Mouse (Mus musculus) intestine, embryonic 15.5 days (tissue): ENCODE data around the gene Nkpd1. TPM values are rescaled to one million over a fixed set of nuclear protein-coding genes. Genes with fewer than 3 reads are reported as not detected.
A peak's percentile ranks its signal among the peaks of the same experiment; 100 is the strongest.

Source experiments
- ATAC-seq: fragments of 200-750 bp; cut with Nextera tagmentation; 2 replicates; pipeline ENCODE4 v1.8.0; 2017; ENCODE audit warnings: moderate TSS enrichment, moderate library complexity
- H3K27ac ChIP-seq: fragments of 300-500 bp; sonication (generic); 2 replicates; pipeline ENCODE4 v1.5.1; 2015; ENCODE audit warnings: mild to moderate bottlenecking, inconsistent platforms
- H3K27me3 ChIP-seq: fragments of 300-500 bp; sonication (generic); replicated peaks from 2 replicates; pipeline ENCODE4 v1.6.1; 2015; ENCODE audit warnings: inconsistent platforms
- H3K36me3 ChIP-seq: fragments of 300-500 bp; sonication (generic); 2 replicates; pipeline ENCODE4 v1.6.1; 2015; ENCODE audit warnings: inconsistent platforms
- H3K4me1 ChIP-seq: fragments of 300-500 bp; sonication (generic); replicated peaks from 2 replicates; pipeline ENCODE4 v1.6.1; 2015; ENCODE audit warnings: inconsistent platforms
- H3K4me2 ChIP-seq: fragments of 300-500 bp; sonication (generic); replicated peaks from 2 replicates; pipeline ENCODE4 v1.6.1; 2015; ENCODE audit warnings: mild to moderate bottlenecking, inconsistent platforms
- H3K4me3 ChIP-seq: fragments of 300-500 bp; sonication (generic); replicated peaks from 2 replicates; pipeline ENCODE4 v1.5.1; 2015; ENCODE audit warnings: inconsistent platforms
- H3K9ac ChIP-seq: fragments of 300-500 bp; sonication (generic); 2 replicates; pipeline ENCODE4 v1.6.1; 2015; ENCODE audit warnings: inconsistent platforms
- H3K9me3 ChIP-seq: fragments of 300-500 bp; sonication (generic); 2 replicates; pipeline ENCODE4 v1.6.1; 2016; ENCODE audit warnings: inconsistent platforms
- WGBS: fragments of 180-500 bp; shearing (Covaris S2); methylation state at CpG from one replicate; pipeline ENCODE4 v1.1.7; 2015; 5-methylcytosine and 5-hydroxymethylcytosine counted together
- polyA plus RNA-seq: library from polyadenylated mRNA; unstranded; fragments of >200 nt; fragmentation: Nextera tagmentation; extraction: Ambion mirVana; gene quantifications from 2 replicates; pipeline ENCODE4 v1.2.1, GENCODE M21; 2015

Nkpd1 gene
- polyA plus RNA-seq, 1 experiment from 2014 or later, result 0.10 TPM

DNA sequence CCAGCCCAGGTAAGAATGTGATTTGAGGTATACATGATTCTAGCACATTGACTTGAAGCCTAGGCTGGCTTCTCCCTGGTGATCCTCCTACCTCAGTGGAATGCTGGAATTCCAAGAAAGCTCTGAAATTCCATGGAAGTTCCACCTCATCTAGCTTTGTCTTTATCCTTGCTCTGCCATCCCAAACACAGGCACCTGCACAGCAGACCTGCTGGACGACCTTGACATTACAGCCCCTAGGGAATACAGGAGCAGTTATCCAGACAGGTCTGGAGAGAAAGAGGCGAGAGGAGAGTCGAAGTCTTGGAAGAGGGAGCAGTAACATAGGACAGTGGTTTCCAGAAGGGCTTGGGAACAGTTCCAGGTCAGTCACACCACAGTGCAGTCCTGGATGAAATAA is 52.0 kb downstream of the Nkpd1 start:
- Histone ChIP-seq H3K27me3 (no peaks in the 10 kb centered on the region), H3K9ac (no peak overlapping the region), H3K4me2 (no peak overlapping the region), H3K36me3 (peaks cover 28% of the 10 kb centered on the region), H3K4me3 (no peak overlapping the region), H3K9me3 (no peaks in the 10 kb centered on the region), H3K27ac (no peak overlapping the region), H3K4me1 (peaks cover 17% of the 10 kb centered on the region)
- ATAC-seq, result no peak
- WGBS, result 73% methylated on average over 3 of the region's 3 CpGs

DNA sequence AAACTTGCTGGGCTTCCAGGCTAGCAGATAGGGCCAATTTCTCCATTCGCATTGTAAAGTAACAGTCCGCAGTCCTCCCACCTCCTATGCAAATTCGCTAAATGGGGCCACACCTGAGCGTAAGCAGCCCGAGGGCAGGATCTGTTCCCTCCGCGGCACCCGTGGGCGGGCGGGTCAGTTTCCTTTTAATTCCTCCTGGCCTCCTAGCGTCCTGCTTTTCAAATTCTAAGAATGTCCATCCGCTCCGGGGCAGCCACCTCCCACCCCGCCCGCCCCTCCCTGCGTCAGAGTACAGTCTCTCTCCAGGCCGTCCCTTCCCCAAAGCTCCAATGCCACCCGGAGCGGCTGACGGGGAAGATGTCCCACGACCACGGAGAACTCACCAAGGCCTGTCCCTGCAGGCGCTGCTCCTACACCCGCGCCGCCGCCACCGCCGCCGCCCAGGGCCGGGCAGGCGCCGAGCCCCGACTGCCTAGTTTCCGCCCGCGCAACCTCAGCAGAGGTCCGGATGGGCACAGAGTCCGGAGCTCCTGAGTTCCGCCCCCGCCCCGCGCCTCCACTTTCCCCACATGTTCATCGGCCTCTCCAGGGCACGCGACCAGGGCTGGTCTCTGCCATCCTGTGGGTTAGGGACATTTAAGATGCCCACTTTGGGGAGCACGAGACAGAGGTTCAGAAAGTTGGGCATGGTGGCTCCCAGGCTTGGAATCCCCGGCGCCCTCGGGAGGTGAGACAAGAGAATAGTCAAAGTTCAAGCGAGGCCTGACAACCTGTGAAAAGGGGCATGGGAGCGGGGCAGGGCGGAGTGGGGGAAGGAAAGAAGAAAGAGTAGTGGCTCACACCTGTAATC is 55.5 kb downstream of the Nkpd1 start:
- H3K4me3 ChIP-seq, result peak overlapping the region; percentile 64
- peak; percentile 91 for ATAC-seq
- H3K27me3 ChIP-seq, result peaks cover 16% of the 10 kb centered on the region
- H3K27ac ChIP-seq, result peak overlapping the region; percentile 81
- peak overlapping the region; percentile 89 for H3K4me2 ChIP-seq
- peak overlapping the region; percentile 69 for H3K9ac ChIP-seq
- H3K9me3 ChIP-seq, result no peaks in the 10 kb centered on the region
- peaks cover 13% of the 10 kb centered on the region for H3K36me3 ChIP-seq
- H3K4me1 ChIP-seq, result peaks cover 32% of the 10 kb centered on the region
- under 1% methylated on average over 53 of the region's 53 CpGs for WGBS

DNA sequence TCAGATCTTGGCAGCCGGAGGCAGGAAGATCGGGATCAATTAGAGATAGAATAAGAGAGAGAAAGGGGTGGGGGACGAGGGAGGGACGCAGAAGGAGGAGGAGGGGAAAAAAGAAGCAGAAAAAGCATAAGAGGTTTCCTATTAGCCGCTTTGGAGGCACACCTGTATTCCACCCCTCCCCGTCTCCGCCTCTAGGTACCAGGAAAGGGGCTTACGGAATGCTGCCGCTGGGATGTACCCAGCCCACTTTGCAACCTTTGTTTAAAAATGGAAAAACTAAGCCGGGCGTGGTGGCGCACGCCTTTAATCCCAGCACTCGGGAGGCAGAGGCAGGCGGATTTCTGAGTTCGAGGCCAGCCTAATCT is 56.1 kb downstream of the Nkpd1 start:
- H3K4me3 ChIP-seq, result peak overlapping the region; percentile 64
- peaks cover 17% of the 10 kb centered on the region for H3K27me3 ChIP-seq
- no peaks in the 10 kb centered on the region for H3K9me3 ChIP-seq
- ATAC-seq, result peak; percentile 19
- peaks cover 13% of the 10 kb centered on the region for H3K36me3 ChIP-seq
- H3K9ac ChIP-seq, result peak overlapping the region; percentile 69
- H3K4me1 ChIP-seq, result peaks cover 32% of the 10 kb centered on the region
- peak overlapping the region; percentile 89 for H3K4me2 ChIP-seq
- peak overlapping the region; percentile 81 for H3K27ac ChIP-seq
- 15% methylated on average over 16 of the region's 16 CpGs for WGBS

Other genes with a start within 250 kb of the Nkpd1 start
- 109 and 114 TPM in 2 replicates for gene Vasp, start 246.0 kb upstream of the Nkpd1 start, polyA plus RNA-seq
- 0.14 and 0.34 TPM in 2 replicates for gene Ppm1n, start 237.8 kb upstream of the Nkpd1 start, polyA plus RNA-seq
- gene Rtn2, start 235.2 kb upstream of the Nkpd1 start, polyA plus RNA-seq, result 11.3 and 12.5 TPM in 2 replicates
- gene Fosb, start 207.8 kb upstream of the Nkpd1 start, polyA plus RNA-seq, result 0.09 and 0.14 TPM in 2 replicates
- 51.6 and 52.0 TPM in 2 replicates for gene Ercc1, start 173.1 kb upstream of the Nkpd1 start, polyA plus RNA-seq
- 21.7 and 23.4 TPM in 2 replicates for gene Cd3eap, start 158.4 kb upstream of the Nkpd1 start, polyA plus RNA-seq
- gene Ppp1r13l, start 158.1 kb upstream of the Nkpd1 start, polyA plus RNA-seq, result 3.1 and 4.8 TPM in 2 replicates
- gene Ercc2, start 135.8 kb upstream of the Nkpd1 start, polyA plus RNA-seq, result 16.7 and 17.3 TPM in 2 replicates
- 3.7 and 4.7 TPM in 2 replicates for gene Klc3, start 113.7 kb upstream of the Nkpd1 start, polyA plus RNA-seq
- 5.1 and 9.0 TPM in 2 replicates for gene Ckm, start 113.1 kb upstream of the Nkpd1 start, polyA plus RNA-seq
- gene Mark4, start 59.0 kb upstream of the Nkpd1 start, polyA plus RNA-seq, result 5.8 and 6.1 TPM in 2 replicates
- gene Exoc3l2, start 54.5 kb upstream of the Nkpd1 start, polyA plus RNA-seq, result 0.50 and 0.53 TPM in 2 replicates
- 1.9 and 2.2 TPM in 2 replicates for gene Bloc1s3, start 9.5 kb upstream of the Nkpd1 start, polyA plus RNA-seq
- gene Trappc6a, start 9.4 kb upstream of the Nkpd1 start, polyA plus RNA-seq, result 124 and 137 TPM in 2 replicates
- 18.3 and 21.8 TPM in 2 replicates for gene Ppp1r37, start 45.2 kb downstream of the Nkpd1 start, polyA plus RNA-seq
- gene Zfp296, start 59.4 kb downstream of the Nkpd1 start, polyA plus RNA-seq, result 0.63 and 0.95 TPM in 2 replicates
- gene Gemin7, start 59.8 kb downstream of the Nkpd1 start, polyA plus RNA-seq, result 131 and 140 TPM in 2 replicates
- gene Clasrp, start 86.6 kb downstream of the Nkpd1 start, polyA plus RNA-seq, result 34.2 and 38.3 TPM in 2 replicates
- 8.0 and 8.6 TPM in 2 replicates for gene Relb, start 111.6 kb downstream of the Nkpd1 start, polyA plus RNA-seq
- gene Clptm1, start 147.2 kb downstream of the Nkpd1 start, polyA plus RNA-seq, result 77.2 and 85.6 TPM in 2 replicates
- 164 and 258 TPM in 2 replicates for gene Apoc2, start 160.1 kb downstream of the Nkpd1 start, polyA plus RNA-seq
- 0.71 and 1.2 TPM in 2 replicates for gene Gm44805, start 163.6 kb downstream of the Nkpd1 start, polyA plus RNA-seq
- gene Apoc4, start 163.6 kb downstream of the Nkpd1 start, polyA plus RNA-seq, result 4.7 and 7.0 TPM in 2 replicates
- 27.1 and 34.7 TPM in 2 replicates for gene Apoc1, start 174.8 kb downstream of the Nkpd1 start, polyA plus RNA-seq
- 296 and 325 TPM in 2 replicates for gene Apoe, start 181.3 kb downstream of the Nkpd1 start, polyA plus RNA-seq
- 208 and 215 TPM in 2 replicates for gene Tomm40, start 197.6 kb downstream of the Nkpd1 start, polyA plus RNA-seq
- 148 and 154 TPM in 2 replicates for gene Nectin2, start 232.6 kb downstream of the Nkpd1 start, polyA plus RNA-seq